In the genomic region with DNA sequence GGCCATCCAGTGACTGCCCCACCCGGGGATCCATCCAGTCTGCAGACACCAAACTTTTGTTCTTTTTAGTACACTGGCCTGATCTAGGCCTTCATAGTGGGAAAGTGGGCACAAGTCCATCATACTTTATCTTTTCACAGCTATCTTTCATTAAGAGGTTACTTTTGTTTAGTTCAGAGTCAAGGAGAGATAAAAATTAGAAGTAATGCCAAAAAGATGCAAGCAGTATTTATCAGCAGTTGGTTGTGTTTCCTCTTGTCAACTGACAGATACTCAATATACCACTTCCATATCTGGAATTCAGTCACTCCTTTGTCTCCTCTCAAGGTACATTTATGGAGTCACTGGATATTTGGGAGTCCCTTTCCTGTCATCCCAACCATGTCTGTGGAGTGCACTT, we compare ENCODE assay signal across 30 mouse cellular contexts.
"Had no signal": no experiment of that assay in that cellular context is flagged by ENCODE, and none has a peak within 500 bp of the region (broad histone marks: within the 10 kb centered on the region; RNA-seq: fewer than 3 reads in every experiment).

No protein-coding gene starts in this region.

- ATAC-seq: liver, embryonic 12.5 days; liver, postnatal 0 days; lung, postnatal 0 days; midbrain, embryonic 13.5 days; midbrain, embryonic 15.5 days; midbrain, embryonic 16.5 days had no signal

- H3K9ac ChIP-seq: limb, embryonic 12.5 days; limb, embryonic 13.5 days; limb, embryonic 15.5 days; liver, embryonic 12.5 days; liver, embryonic 13.5 days; liver, embryonic 14.5 days; liver, embryonic 15.5 days; liver, postnatal 0 days; lung, embryonic 15.5 days; midbrain, embryonic 12.5 days; midbrain, embryonic 13.5 days; midbrain, embryonic 15.5 days had no signal

- H3K36me3 ChIP-seq: limb, embryonic 10.5 days; limb, embryonic 12.5 days; limb, embryonic 13.5 days; limb, embryonic 15.5 days; liver, embryonic 12.5 days; liver, embryonic 13.5 days; liver, embryonic 15.5 days; lung, embryonic 15.5 days; midbrain, embryonic 10.5 days; midbrain, embryonic 12.5 days; midbrain, embryonic 13.5 days; midbrain, embryonic 15.5 days had no signal

- DNase-seq: left cerebral cortex, postnatal 4 days; liver; liver, embryonic 13.5 days; liver, postnatal 0 days; lung, adult 18-20 months; lung, adult 2 months; lung, postnatal 14 days; lung, postnatal 36 days; lung, postnatal 4 days; midbrain, embryonic 14.5 days had no signal

- H3K27me3 ChIP-seq: limb, embryonic 12.5 days; limb, embryonic 13.5 days; limb, embryonic 15.5 days; liver, embryonic 12.5 days; liver, embryonic 13.5 days; liver, embryonic 15.5 days; lung, embryonic 15.5 days; megakaryocyte, embryonic 14.5 days; midbrain, embryonic 12.5 days; midbrain, embryonic 13.5 days; midbrain, embryonic 15.5 days had no signal

- H3K27ac ChIP-seq: left cerebral cortex, adult 2 months; limb, embryonic 10.5 days; limb, embryonic 12.5 days; limb, embryonic 13.5 days; limb, embryonic 15.5 days; liver, embryonic 12.5 days; liver, embryonic 13.5 days; liver, embryonic 14.5 days; liver, embryonic 15.5 days; lung, embryonic 15.5 days; macrophage; midbrain, embryonic 10.5 days; midbrain, embryonic 12.5 days; midbrain, embryonic 13.5 days; midbrain, embryonic 15.5 days had no signal

- H3K9me3 ChIP-seq: limb, embryonic 10.5 days; limb, embryonic 12.5 days; limb, embryonic 13.5 days; limb, embryonic 15.5 days; liver, embryonic 12.5 days; liver, embryonic 13.5 days; liver, embryonic 15.5 days; lung, embryonic 15.5 days; midbrain, embryonic 10.5 days; midbrain, embryonic 12.5 days; midbrain, embryonic 13.5 days; midbrain, embryonic 15.5 days had no signal

- H3K4me2 ChIP-seq: limb, embryonic 12.5 days; limb, embryonic 13.5 days; limb, embryonic 15.5 days; liver, embryonic 11.5 days; liver, embryonic 12.5 days; liver, embryonic 13.5 days; liver, embryonic 15.5 days; lung, embryonic 15.5 days; midbrain, embryonic 11.5 days; midbrain, embryonic 12.5 days; midbrain, embryonic 13.5 days; midbrain, embryonic 15.5 days had no signal

- H3K4me1 ChIP-seq: limb, embryonic 10.5 days; limb, embryonic 12.5 days; limb, embryonic 13.5 days; limb, embryonic 15.5 days; liver, embryonic 12.5 days; liver, embryonic 13.5 days; liver, embryonic 15.5 days; lung, embryonic 15.5 days; megakaryocyte, embryonic 14.5 days; midbrain, embryonic 10.5 days; midbrain, embryonic 12.5 days; midbrain, embryonic 13.5 days; midbrain, embryonic 15.5 days had no signal

- H3K4me3 ChIP-seq: left cerebral cortex, adult 2 months; limb, embryonic 10.5 days; limb, embryonic 12.5 days; limb, embryonic 13.5 days; limb, embryonic 15.5 days; liver, embryonic 12.5 days; liver, embryonic 13.5 days; liver, embryonic 15.5 days; lung, embryonic 15.5 days; megakaryocyte, embryonic 14.5 days; midbrain, embryonic 10.5 days; midbrain, embryonic 12.5 days; midbrain, embryonic 13.5 days; midbrain, embryonic 15.5 days; myocyte had no signal
